Mouse (Mus musculus) hindbrain, embryonic 10.5 days (tissue): ENCODE results near the gene Xrcc5. TPM values are rescaled to one million over a fixed set of nuclear protein-coding genes. Genes with fewer than 3 reads are reported as not detected.

Experiments used
- DNase-seq: peaks from one replicate; pipeline ENCODE4 v3.0.0-alpha.2; 2017; ENCODE audit warnings: low spot score
- H3K27ac ChIP-seq: fragments of 300-500 bp; sonication (generic); 2 replicates; pipeline ENCODE4 v1.5.1; 2016; ENCODE audit warnings: mild to moderate bottlenecking, moderate library complexity
- H3K27me3 ChIP-seq: fragments of 300-500 bp; sonication (generic); 2 replicates; pipeline ENCODE4 v1.6.1; 2016; ENCODE audit warnings: mild to moderate bottlenecking; ENCODE audit not compliant: poor library complexity, insufficient read depth, severe bottlenecking
- H3K36me3 ChIP-seq: fragments of 300-500 bp; sonication (generic); 2 replicates; pipeline ENCODE4 v1.6.1; 2016; ENCODE audit warnings: mild to moderate bottlenecking, moderate library complexity
- H3K4me1 ChIP-seq: fragments of 300-500 bp; sonication (generic); replicated peaks from 2 replicates; pipeline ENCODE4 v1.6.1; 2016; ENCODE audit warnings: mild to moderate bottlenecking
- H3K4me3 ChIP-seq: fragments of 300-500 bp; sonication (generic); 2 replicates; pipeline ENCODE4 v1.5.1; 2016; ENCODE audit warnings: mild to moderate bottlenecking, moderate library complexity
- H3K9me3 ChIP-seq: fragments of 300-500 bp; sonication (generic); 2 replicates; pipeline ENCODE4 v1.6.1; 2016; ENCODE audit warnings: mild to moderate bottlenecking, moderate library complexity
- WGBS: fragments of 180-500 bp; shearing (Covaris S2); methylation state at CpG from one replicate; pipeline ENCODE4 v1.1.7; 2016; 5-methylcytosine and 5-hydroxymethylcytosine counted together
- polyA plus RNA-seq: library from polyadenylated mRNA; unstranded; fragments of >200 nt; fragmentation: Nextera tagmentation; extraction: Ambion mirVana; gene quantifications from 2 replicates; pipeline ENCODE4 v1.2.1, GENCODE M21; 2016

The Xrcc5 gene
- polyA plus RNA-seq, 1 experiment from 2014 or later, result 48.1 TPM

- DNase-seq, result no peak
- Histone ChIP-seq H3K36me3 (no peaks in the 10 kb centered on the region), H3K27me3 (no peaks in the 10 kb centered on the region), H3K27ac (no peak overlapping the region), H3K4me3 (no peak overlapping the region), H3K4me1 (0 out of 2 replicates have a peak, but pooled peaks cover 3% of the 10 kb centered on the region), H3K9me3 (no peaks in the 10 kb centered on the region)
- WGBS, result 78% methylated on average over 5 of the region's 5 CpGs
Observed at GRCm38 (mm10) chr1:72436967-72437366, 129.7 kb downstream of the Xrcc5 start.

- 78% methylated on average over 8 of the region's 8 CpGs for WGBS
- Histone ChIP-seq H3K27me3 (no peaks in the 10 kb centered on the region), H3K4me3 (no peak overlapping the region), H3K4me1 (0 out of 2 replicates have a peak, but pooled peaks cover 3% of the 10 kb centered on the region), H3K36me3 (no peaks in the 10 kb centered on the region), H3K9me3 (no peaks in the 10 kb centered on the region), H3K27ac (no peak overlapping the region)
- no peak for DNase-seq
Observed at GRCm38 (mm10) chr1:72439146-72439545, 131.9 kb downstream of the Xrcc5 start.

- no peaks in the 10 kb centered on the region for H3K27me3 ChIP-seq
- no peaks in the 10 kb centered on the region for H3K36me3 ChIP-seq
- no peak overlapping the region for H3K4me3 ChIP-seq
- 0 out of 2 replicates have a peak, but pooled peaks cover 3% of the 10 kb centered on the region for H3K4me1 ChIP-seq
- no peak overlapping the region for H3K27ac ChIP-seq
- DNase-seq, result no peak
- H3K9me3 ChIP-seq, result no peaks in the 10 kb centered on the region
- 96% methylated on average over 2 of the region's 2 CpGs for WGBS
Observed at GRCm38 (mm10) chr1:72442747-72443146, 135.5 kb downstream of the Xrcc5 start.

Other genes starting within 250 kb of the Xrcc5 start
- 12.3 and 27.2 TPM in 2 replicates for gene Mreg, start 95.1 kb upstream of the Xrcc5 start, polyA plus RNA-seq
- gene Pecr, start 23.1 kb upstream of the Xrcc5 start, polyA plus RNA-seq, result 21.2 and 22.8 TPM in 2 replicates
- 9.3 and 17.4 TPM in 2 replicates for gene Tmem169, start 23.1 kb upstream of the Xrcc5 start, polyA plus RNA-seq
- gene March4, start 229.5 kb downstream of the Xrcc5 start, polyA plus RNA-seq, result 0.24 and 0.92 TPM in 2 replicates